Mouse (Mus musculus): ENCODE results near the gene Chchd6.
A peak's percentile ranks its signal among the peaks of the same experiment; 100 is the strongest.

Chchd6 gene

GRCm38 (mm10) chr6:89585696-89586095 is 9.8 kb downstream of the Chchd6 start:
- DNase-seq (ENCODE audit: low spot score in 2 of 2): no peak

GRCm38 (mm10) chr6:89584634-89585409 is 10.6 kb downstream of the Chchd6 start:
- DNase-seq (ENCODE audit: low spot score in 2 of 2): no peak

- DNase-seq (ENCODE audit: low spot score in 2 of 2): no peak
These were observed 12.3 kb downstream of the Chchd6 start for GRCm38 (mm10) chr6:89583170-89583569.

GRCm38 (mm10) chr6:89574641-89575040 is 20.8 kb downstream of the Chchd6 start:
- peak in 1 of 2 experiments; percentile 4 for DNase-seq (ENCODE audit: low spot score in 2 of 2)

- no peak for DNase-seq (ENCODE audit: low spot score in 2 of 2)
These were observed 21.7 kb downstream of the Chchd6 start for GRCm38 (mm10) chr6:89573768-89574167.

- peak in 1 of 2 experiments; percentile 13 for DNase-seq (ENCODE audit: low spot score in 2 of 2)
These were observed 22.4 kb downstream of the Chchd6 start for GRCm38 (mm10) chr6:89572921-89573636.

- DNase-seq (ENCODE audit: low spot score in 2 of 2): no peak
These were observed 26.1 kb downstream of the Chchd6 start for GRCm38 (mm10) chr6:89569370-89569769.

- no peak for DNase-seq (ENCODE audit: low spot score in 2 of 2)
These were observed 28.7 kb downstream of the Chchd6 start for GRCm38 (mm10) chr6:89566740-89567139.

GRCm38 (mm10) chr6:89563381-89563780 is 32.1 kb downstream of the Chchd6 start:
- no peak for DNase-seq (ENCODE audit: low spot score in 2 of 2)

- DNase-seq (ENCODE audit: low spot score in 2 of 2): no peak
These were observed 34.6 kb downstream of the Chchd6 start for GRCm38 (mm10) chr6:89560826-89561225.

- DNase-seq (ENCODE audit: low spot score in 2 of 2): no peak
These were observed 37.8 kb downstream of the Chchd6 start for GRCm38 (mm10) chr6:89557654-89558053.

GRCm38 (mm10) chr6:89556566-89556965 is 38.9 kb downstream of the Chchd6 start:
- no peak for DNase-seq (ENCODE audit: low spot score in 2 of 2)

GRCm38 (mm10) chr6:89555971-89556370 is 39.5 kb downstream of the Chchd6 start:
- DNase-seq (ENCODE audit: low spot score in 2 of 2): no peak

GRCm38 (mm10) chr6:89554029-89554428 is 41.4 kb downstream of the Chchd6 start:
- DNase-seq (ENCODE audit: low spot score in 2 of 2): no peak

- peak; percentile 89 to 90 for DNase-seq (ENCODE audit: low spot score in 2 of 2)
These were observed 42.3 kb downstream of the Chchd6 start for GRCm38 (mm10) chr6:89553012-89553704.

- DNase-seq (ENCODE audit: low spot score in 2 of 2): no peak
These were observed 43.0 kb downstream of the Chchd6 start for GRCm38 (mm10) chr6:89552321-89553011.

- DNase-seq (ENCODE audit: low spot score in 2 of 2): no peak
These were observed 46.3 kb downstream of the Chchd6 start for GRCm38 (mm10) chr6:89549157-89549556.

- no peak for DNase-seq (ENCODE audit: low spot score in 2 of 2)
These were observed 47.5 kb downstream of the Chchd6 start for GRCm38 (mm10) chr6:89547951-89548350.

- DNase-seq (ENCODE audit: low spot score in 2 of 2): no peak
These were observed 57.2 kb downstream of the Chchd6 start for GRCm38 (mm10) chr6:89538102-89538751.

- no peak for DNase-seq (ENCODE audit: low spot score in 2 of 2)
These were observed 59.7 kb downstream of the Chchd6 start for GRCm38 (mm10) chr6:89535626-89536225.

- DNase-seq (ENCODE audit: low spot score in 2 of 2): no peak
These were observed 70.7 kb downstream of the Chchd6 start for GRCm38 (mm10) chr6:89524766-89525165.

Measured in cerebellum, postnatal 4 days (tissue).